Mouse (Mus musculus) liver, adult 2 months (tissue): ENCODE measurements at regions not wholly inside any gene's neighbourhood (a gene's known extent, or its start where the extent isn't known, plus 50 kb on each side); places are given as distances from the start of the nearest gene placed in this dataset.
"Not testable (repeated sequence)": the region's sequence is repeated elsewhere in the genome, so short reads cannot be mapped to it uniquely, and the experiment has no call there.

ENCODE experiments used
- DNase-seq: peaks from one replicate; pipeline ENCODE4 v3.0.0-alpha.2; 2011; ENCODE audit warnings: low read depth, low spot score; ENCODE audit errors: extremely low read depth
- H3K27ac ChIP-seq: fragments of 200-500 bp; replicated peaks from 2 replicates; pipeline ENCODE4 v1.5.1; 2012; ENCODE audit warnings: low read depth, mild to moderate bottlenecking, control low read depth, inconsistent platforms, low read length; ENCODE audit not compliant: insufficient read depth
- H3K27me3 ChIP-seq: fragments of 200-500 bp; 2 replicates; pipeline ENCODE4 v1.6.1; 2012; ENCODE audit warnings: mild to moderate bottlenecking, moderate library complexity, low read length, inconsistent platforms; ENCODE audit not compliant: control insufficient read depth, insufficient read depth
- H3K36me3 ChIP-seq: fragments of 200-500 bp; 2 replicates; pipeline ENCODE4 v1.6.1; 2012; ENCODE audit warnings: low read length, inconsistent platforms; ENCODE audit not compliant: control insufficient read depth, insufficient read depth
- H3K4me1 ChIP-seq: fragments of 200-500 bp; 2 replicates; pipeline ENCODE4 v1.6.1; 2011; ENCODE audit warnings: low read length; ENCODE audit not compliant: control insufficient read depth, insufficient read depth
- H3K4me3 ChIP-seq: fragments of 200-500 bp; 2 replicates; pipeline ENCODE4 v1.5.1; 2011; ENCODE audit warnings: low read depth, mild to moderate bottlenecking, control low read depth, low read length, moderate library complexity; ENCODE audit not compliant: insufficient read depth
- H3K79me2 ChIP-seq: fragments of 200-500 bp; 2 replicates; pipeline ENCODE4 v1.6.1; 2012; ENCODE audit warnings: inconsistent platforms, mild to moderate bottlenecking, low read length, moderate library complexity; ENCODE audit not compliant: control insufficient read depth, insufficient read depth
- H3K9ac ChIP-seq: fragments of 200-500 bp; 2 replicates; pipeline ENCODE4 v1.6.1; 2012; ENCODE audit warnings: low read depth, mild to moderate bottlenecking, control low read depth, inconsistent platforms, low read length
- CTCF ChIP-seq: fragments of 200-500 bp; IDR thresholded peaks from 2 replicates; pipeline ENCODE4 v1.5.1; 2011; ENCODE audit warnings: low read depth, low read length, control low read depth
- POLR2A ChIP-seq: fragments of 200-500 bp; IDR thresholded peaks from 2 replicates; pipeline ENCODE4 v1.6.1; 2011; ENCODE audit warnings: low read length, control low read depth; ENCODE audit not compliant: insufficient read depth; ENCODE audit errors: extremely low read depth
- whole genome bisulfite sequencing: fragments of 180-500 bp; shearing (Covaris S2); methylation state at CpG from one replicate; pipeline ENCODE4 v1.1.7; 2018; 5-methylcytosine and 5-hydroxymethylcytosine counted together

DNA sequence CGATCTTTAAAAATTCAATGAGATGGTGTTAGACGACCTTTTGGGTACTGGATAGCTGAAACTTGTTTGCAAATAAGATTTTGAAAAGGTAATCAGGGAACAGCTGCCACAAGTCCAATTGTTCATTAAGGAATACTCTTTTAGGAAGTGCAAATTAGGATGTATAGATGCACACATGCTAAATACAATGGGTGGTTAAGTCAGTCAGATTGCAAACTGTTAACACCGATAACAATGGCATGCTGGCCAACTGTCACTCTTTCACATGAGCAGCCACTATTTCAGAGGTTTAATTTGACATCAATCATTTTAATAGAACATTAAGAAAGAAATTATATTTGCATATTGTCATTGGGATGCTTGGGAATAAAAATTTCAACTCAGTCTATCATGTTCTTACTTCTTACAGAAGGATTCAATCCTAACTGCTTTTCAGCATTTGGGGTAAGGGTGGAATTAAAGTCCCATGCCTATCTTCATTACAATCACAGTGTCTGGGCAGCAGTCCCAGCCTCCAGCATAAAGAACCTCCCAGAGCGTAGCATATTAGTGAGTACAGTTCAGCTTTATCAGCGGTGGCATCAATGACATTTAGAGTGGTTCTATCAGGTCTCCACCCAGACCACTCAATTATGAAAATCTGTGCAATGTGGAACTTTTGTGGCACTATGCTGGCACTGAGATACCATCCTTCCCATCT, 385.8 kb upstream of the Slc39a10 start:
- 71% methylated on average over 5 of the region's 5 CpGs for WGBS
- Histone ChIP-seq H3K36me3 (no peaks in the 10 kb centered on the region), H3K4me3 (no peak overlapping the region), H3K27ac (no peak overlapping the region), H3K9ac (no peak overlapping the region), H3K79me2 (no peaks in the 10 kb centered on the region), H3K27me3 (no peaks in the 10 kb centered on the region), H3K4me1 (no peaks in the 10 kb centered on the region)
- no peak for TF ChIP-seq POLR2A
- no peak for TF ChIP-seq CTCF
- DNase-seq, result no peak

GRCm38 (mm10) chr1:47277839-47278238, 385.2 kb upstream of the Slc39a10 start:
- no peak overlapping the region for H3K9ac ChIP-seq
- no peaks in the 10 kb centered on the region for H3K36me3 ChIP-seq
- no peaks in the 10 kb centered on the region for H3K27me3 ChIP-seq
- H3K4me1 ChIP-seq, result no peaks in the 10 kb centered on the region
- no peaks in the 10 kb centered on the region for H3K79me2 ChIP-seq
- 39% methylated on average over 2 of the region's 2 CpGs for WGBS
- TF ChIP-seq POLR2A, result no peak
- no peak for TF ChIP-seq CTCF
- H3K4me3 ChIP-seq, result no peak overlapping the region
- no peak overlapping the region for H3K27ac ChIP-seq
- no peak for DNase-seq

DNA sequence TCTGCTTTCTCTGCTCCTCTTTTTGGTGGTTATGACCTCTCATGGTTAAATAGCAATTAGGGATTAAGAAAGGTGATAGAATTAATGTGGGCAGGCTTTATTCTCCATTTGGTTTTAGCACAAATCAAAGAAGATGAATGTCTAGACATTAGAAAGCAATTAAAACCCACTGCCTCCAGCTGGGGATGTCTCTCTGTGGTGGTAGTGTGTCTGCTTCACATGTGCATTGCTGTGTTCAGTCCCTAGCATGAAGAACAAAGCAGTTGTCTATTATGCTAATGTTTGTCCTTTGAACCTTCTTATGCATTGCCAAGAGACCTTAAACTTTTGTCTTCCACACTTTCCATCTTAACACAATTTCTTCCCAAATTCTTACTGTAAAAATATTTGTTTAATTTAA, 379.5 kb upstream of the Slc39a10 start:
- no peaks in the 10 kb centered on the region for H3K4me1 ChIP-seq
- H3K27me3 ChIP-seq, result no peaks in the 10 kb centered on the region
- no peak overlapping the region for H3K9ac ChIP-seq
- no peaks in the 10 kb centered on the region for H3K36me3 ChIP-seq
- no peak overlapping the region for H3K4me3 ChIP-seq
- no peaks in the 10 kb centered on the region for H3K79me2 ChIP-seq
- DNase-seq, result no peak
- TF ChIP-seq CTCF, result no peak
- TF ChIP-seq POLR2A, result no peak
- no peak overlapping the region for H3K27ac ChIP-seq

GRCm38 (mm10) chr1:47263611-47264010, 371.0 kb upstream of the Slc39a10 start:
- Histone ChIP-seq H3K4me3 (no peak overlapping the region), H3K27me3 (no peaks in the 10 kb centered on the region), H3K4me1 (no peaks in the 10 kb centered on the region), H3K36me3 (no peaks in the 10 kb centered on the region), H3K79me2 (no peaks in the 10 kb centered on the region), H3K27ac (no peak overlapping the region), H3K9ac (no peak overlapping the region)
- 66% methylated on average over 1 of the region's 1 CpGs for WGBS
- DNase-seq, result no peak
- TF ChIP-seq CTCF (no peak), POLR2A (no peak)

GRCm38 (mm10) chr1:47261505-47262130, 369.0 kb upstream of the Slc39a10 start:
- Histone ChIP-seq H3K27ac (no peak overlapping the region), H3K9ac (no peak overlapping the region), H3K27me3 (no peaks in the 10 kb centered on the region), H3K79me2 (no peaks in the 10 kb centered on the region), H3K4me3 (no peak overlapping the region), H3K36me3 (no peaks in the 10 kb centered on the region), H3K4me1 (no peaks in the 10 kb centered on the region)
- no peak for DNase-seq
- WGBS, result 67% methylated on average over 3 of the region's 3 CpGs
- TF ChIP-seq CTCF (no peak), POLR2A (no peak)

DNA sequence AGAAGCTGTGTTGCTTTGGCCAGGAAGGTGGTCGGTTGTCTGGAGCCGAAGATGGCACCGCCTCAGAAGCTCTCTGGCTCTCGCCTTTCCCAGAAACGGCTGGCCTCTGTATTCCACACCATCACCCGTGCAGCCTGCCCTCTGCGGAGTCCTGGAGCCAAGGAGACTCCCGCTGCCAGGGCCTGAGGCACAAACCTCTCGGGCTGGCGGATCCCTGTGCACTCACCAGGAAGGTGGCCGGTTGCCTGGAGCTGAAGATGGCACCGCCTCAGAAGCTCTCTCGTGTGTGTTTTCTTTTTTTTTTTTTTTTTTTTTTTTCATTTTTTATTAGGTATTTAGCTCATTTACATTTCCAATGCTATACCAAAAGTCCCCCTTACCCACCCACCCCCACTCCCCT, 358.1 kb upstream of the Slc39a10 start:
- H3K27ac ChIP-seq, H3K36me3 ChIP-seq, H3K9ac ChIP-seq, H3K4me3 ChIP-seq, DNase-seq, H3K4me1 ChIP-seq, H3K79me2 ChIP-seq, H3K27me3 ChIP-seq: not testable (repeated sequence)
- 83% methylated on average over 12 of the region's 13 CpGs for WGBS
